21 mouse cellular contexts compared by ENCODE assay signal in the genomic region with DNA sequence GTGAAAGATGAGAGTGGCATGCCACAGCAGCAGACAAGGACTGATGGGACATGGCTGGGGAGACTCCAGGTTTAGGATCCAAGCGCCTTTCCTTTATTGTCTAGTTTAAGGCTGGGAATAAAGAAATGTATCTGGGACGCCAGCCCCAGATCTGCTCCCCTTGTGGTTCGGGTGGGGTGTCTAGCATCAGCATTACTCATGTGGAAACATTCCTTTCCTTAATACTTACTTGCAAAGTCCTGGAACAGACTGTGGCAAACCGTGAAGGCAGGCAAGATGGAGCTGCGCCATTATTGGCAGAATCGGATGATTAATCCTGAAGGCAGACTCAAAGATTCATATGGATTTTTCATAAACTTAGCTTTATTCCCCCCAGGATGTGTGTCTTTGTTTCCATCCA. TPM values are rescaled to one million over a fixed set of nuclear protein-coding genes. Genes with fewer than 3 reads are reported as not detected.
A peak's percentile ranks its signal among the peaks of the same experiment; 100 is the strongest.
DNase-seq lines count a peak whose midpoint lies in the region; ATAC-seq and TF ChIP-seq lines count a peak whose summit lies in the region.
"Had no signal": no experiment of that assay in that cellular context is flagged by ENCODE, and none has a peak within 500 bp of the region (broad histone marks: within the 10 kb centered on the region; RNA-seq: fewer than 3 reads in every experiment).

No protein-coding gene starts in this region.

- TF ChIP-seq POLR2A in myocyte (IDR thresholded peaks at IDR 0.05; ENCODE audit: insufficient read length, low read depth), result no peak
- no peak for TF ChIP-seq POLR2A in kidney, adult 2 months (IDR thresholded peaks at IDR 0.05; ENCODE audit: low read depth, low read length)

- H3K4me3 ChIP-seq in embryonic facial prominence, embryonic 14.5 days (ENCODE audit: low read depth, low read length), result no peak overlapping the region
- no peak overlapping the region for H3K4me3 ChIP-seq in embryonic facial prominence, embryonic 10.5 days
- no peak overlapping the region for H3K4me3 ChIP-seq in embryonic facial prominence, embryonic 15.5 days (replicated peaks)
- H3K4me3 ChIP-seq in myocyte, result no peak overlapping the region
- no peak overlapping the region for H3K4me3 ChIP-seq in kidney, adult 2 months (ENCODE audit: insufficient read depth, low read depth, low read length)
- H3K4me3 ChIP-seq: forebrain, embryonic 13.5 days; heart, embryonic 12.5 days; hindbrain, embryonic 15.5 days had no signal

- no peaks in the 10 kb centered on the region for H3K79me2 ChIP-seq in myocyte (ENCODE audit: control insufficient read depth, insufficient read depth)

- H3K27me3 ChIP-seq in embryonic facial prominence, embryonic 14.5 days (replicated peaks; ENCODE audit: control insufficient read depth, insufficient read depth, low read length), result no peaks in the 10 kb centered on the region
- no peaks in the 10 kb centered on the region for H3K27me3 ChIP-seq in embryonic facial prominence, embryonic 10.5 days (replicated peaks; ENCODE audit: low read depth, poor library complexity, severe bottlenecking)
- no peaks in the 10 kb centered on the region for H3K27me3 ChIP-seq in embryonic facial prominence, embryonic 15.5 days
- no peaks in the 10 kb centered on the region for H3K27me3 ChIP-seq in myocyte (ENCODE audit: control insufficient read depth, insufficient read depth, insufficient read length)
- no peaks in the 10 kb centered on the region for H3K27me3 ChIP-seq in kidney, adult 2 months (replicated peaks; ENCODE audit: control insufficient read depth, insufficient read depth, low read length)
- H3K27me3 ChIP-seq: CH12.LX; forebrain, embryonic 13.5 days; heart, embryonic 12.5 days; hindbrain, embryonic 15.5 days had no signal

- H3K4me1 ChIP-seq in embryonic facial prominence, embryonic 14.5 days (ENCODE audit: control insufficient read depth, insufficient read depth, low read length), result peaks cover 15% of the 10 kb centered on the region
- H3K4me1 ChIP-seq in embryonic facial prominence, embryonic 10.5 days, result no peaks in the 10 kb centered on the region
- H3K4me1 ChIP-seq in embryonic facial prominence, embryonic 15.5 days, result 0 out of 2 replicates have a peak, but pooled peaks cover 13% of the 10 kb centered on the region
- H3K4me1 ChIP-seq in kidney, adult 2 months (ENCODE audit: control insufficient read depth, insufficient read depth, low read length), result no peaks in the 10 kb centered on the region
- H3K4me1 ChIP-seq: forebrain, embryonic 13.5 days; heart, embryonic 12.5 days; hindbrain, embryonic 15.5 days had no signal

- peaks cover 4% of the 10 kb centered on the region; the same call in 1 of the 2 replicates for H3K9me3 ChIP-seq in embryonic facial prominence, embryonic 14.5 days (ENCODE audit: control insufficient read depth, low read length)
- no peaks in the 10 kb centered on the region for H3K9me3 ChIP-seq in embryonic facial prominence, embryonic 10.5 days
- H3K9me3 ChIP-seq in embryonic facial prominence, embryonic 15.5 days (replicated peaks), result no peaks in the 10 kb centered on the region
- H3K9me3 ChIP-seq: forebrain, embryonic 13.5 days; heart, embryonic 12.5 days; hindbrain, embryonic 15.5 days had no signal

- peak overlapping the region; percentile 52; the same call in 1 of the 2 replicates for H3K27ac ChIP-seq in embryonic facial prominence, embryonic 14.5 days (replicated peaks; ENCODE audit: low read depth, low read length)
- no peak overlapping the region for H3K27ac ChIP-seq in embryonic facial prominence, embryonic 10.5 days (replicated peaks)
- peak overlapping the region; percentile 82; the same call in 1 of the 2 replicates for H3K27ac ChIP-seq in embryonic facial prominence, embryonic 15.5 days (replicated peaks)
- no peak overlapping the region for H3K27ac ChIP-seq in kidney, adult 2 months (ENCODE audit: insufficient read depth, low read depth, low read length)
- H3K27ac ChIP-seq: forebrain, embryonic 13.5 days; hindbrain, embryonic 15.5 days had no signal

- no peak overlapping the region for H3ac ChIP-seq in myocyte (ENCODE audit: control insufficient read depth, insufficient read length)

- no peak for TF ChIP-seq CTCF in kidney, adult 2 months (conservative IDR thresholded peaks at IDR 0.05; ENCODE audit: insufficient read depth, insufficient read length, low read depth, low read length)

- no peak overlapping the region for H3K9ac ChIP-seq in embryonic facial prominence, embryonic 14.5 days (ENCODE audit: low read depth, low read length)
- no peak overlapping the region for H3K9ac ChIP-seq in embryonic facial prominence, embryonic 15.5 days
- H3K9ac ChIP-seq: forebrain, embryonic 13.5 days; forebrain, postnatal 0 days; heart, embryonic 12.5 days; hindbrain, embryonic 15.5 days had no signal

- 64% methylated on average over 6 of the region's 6 CpGs for WGBS in embryonic facial prominence, embryonic 14.5 days
- WGBS in embryonic facial prominence, embryonic 10.5 days, result 87% methylated on average over 6 of the region's 6 CpGs
- 53% methylated on average over 6 of the region's 6 CpGs for WGBS in embryonic facial prominence, embryonic 15.5 days
- WGBS in kidney, adult 2 months, result 66% methylated on average over 6 of the region's 6 CpGs

- no peak for ATAC-seq in embryonic facial prominence, embryonic 14.5 days (ENCODE audit: low read depth)
- no peak for ATAC-seq in embryonic facial prominence, embryonic 15.5 days (ENCODE audit: insufficient number of reproducible peaks, low FRiP score, low TSS enrichment, low read depth)
- ATAC-seq: forebrain, embryonic 13.5 days; forebrain, postnatal 0 days; intestine, embryonic 16.5 days had no signal

- no peaks in the 10 kb centered on the region for H3K36me3 ChIP-seq in embryonic facial prominence, embryonic 14.5 days (ENCODE audit: control insufficient read depth, insufficient read depth, low read length)
- H3K36me3 ChIP-seq in embryonic facial prominence, embryonic 10.5 days (replicated peaks), result no peaks in the 10 kb centered on the region
- no peaks in the 10 kb centered on the region for H3K36me3 ChIP-seq in embryonic facial prominence, embryonic 15.5 days
- no peaks in the 10 kb centered on the region for H3K36me3 ChIP-seq in myocyte (ENCODE audit: control insufficient read depth, insufficient read depth)
- H3K36me3 ChIP-seq in kidney, adult 2 months (ENCODE audit: control insufficient read depth, insufficient read depth, low read length), result no peaks in the 10 kb centered on the region
- H3K36me3 ChIP-seq: heart, embryonic 12.5 days; hindbrain, embryonic 15.5 days had no signal

- DNase-seq in embryonic facial prominence, embryonic 14.5 days (ENCODE audit: low spot score), result peak; percentile 56
- DNase-seq in embryonic facial prominence, embryonic 10.5 days (ENCODE audit: low spot score), result no peak
- peak; percentile 74 for DNase-seq in 3T3-L1 (ENCODE audit: low read depth, low spot score)
- DNase-seq in kidney, adult 2 months, result no peak
- no peak for DNase-seq in c-Kit-positive CD71-positive TER-119-positive erythroid progenitor cells, embryonic 14.5 days (ENCODE audit: low spot score)
- DNase-seq: adrenal gland, adult 8-10 months; adrenal gland, postnatal 36 days; cerebellum, adult 11 months; cerebellum, adult 9-10 months; cerebellum, postnatal 25 days; forebrain, postnatal 0 days; gastrocnemius, postnatal 14 days; heart, postnatal 36 days had no signal

- H3K4me2 ChIP-seq in embryonic facial prominence, embryonic 14.5 days (ENCODE audit: low read depth, low read length), result no peak overlapping the region
- no peak overlapping the region for H3K4me2 ChIP-seq in embryonic facial prominence, embryonic 15.5 days (replicated peaks)
- H3K4me2 ChIP-seq in myocyte (ENCODE audit: low read depth), result peak overlapping the region; percentile 71
- H3K4me2 ChIP-seq: forebrain, embryonic 13.5 days; heart, embryonic 12.5 days; hindbrain, embryonic 15.5 days had no signal

TF ChIP-seq in myocyte, 11 proteins besides CTCF, POLR2A, EP300 and RAD21:
- no peak for TF ChIP-seq POLR2AphosphoS2 (IDR thresholded peaks at IDR 0.05; ENCODE audit: insufficient read length, low read depth)
- TF ChIP-seq MYOD1 (IDR thresholded peaks at IDR 0.05; ENCODE audit: control insufficient read depth in 1 of 3, insufficient read length in 2 of 3, low read depth in 2 of 3), result peak in 1 of 3 experiments; percentile 45

RNA-seq across cellular contexts. Expression of a gene that starts 10.2 kb away (rescaled TPM):
- polyA plus RNA-seq in embryonic facial prominence, embryonic 14.5 days (2014; fragmentation: Nextera tagmentation; extraction: Ambion mirVana), result 115 and 159 TPM in 2 replicates
- 0.26 and 0.27 TPM in 2 replicates for polyA plus RNA-seq in embryonic facial prominence, embryonic 10.5 days (2016; fragmentation: Nextera tagmentation; extraction: Ambion mirVana)
- polyA plus RNA-seq in embryonic facial prominence, embryonic 15.5 days (2015; fragmentation: Nextera tagmentation; extraction: Ambion mirVana), result 30.9 and 44.5 TPM in 2 replicates
- polyA plus RNA-seq in myocyte (2012; fragmentation: generic; extraction: Trizol), result 77.5 TPM
- polyA plus RNA-seq in kidney, adult 2 months (2012; rRNA removed), result 22.3 and 22.4 TPM in 2 replicates

RNA-seq across cellular contexts. Expression of a gene that starts 39.7 kb away (rescaled TPM):
- polyA plus RNA-seq in embryonic facial prominence, embryonic 14.5 days (2014; fragmentation: Nextera tagmentation; extraction: Ambion mirVana), result 27.9 and 28.6 TPM in 2 replicates
- 14.3 and 14.7 TPM in 2 replicates for polyA plus RNA-seq in embryonic facial prominence, embryonic 10.5 days (2016; fragmentation: Nextera tagmentation; extraction: Ambion mirVana)
- 21.5 and 27.4 TPM in 2 replicates for polyA plus RNA-seq in embryonic facial prominence, embryonic 15.5 days (2015; fragmentation: Nextera tagmentation; extraction: Ambion mirVana)
- polyA plus RNA-seq in myocyte (2012; fragmentation: generic; extraction: Trizol), result 61.7 TPM
- polyA plus RNA-seq in kidney, adult 2 months (2012; rRNA removed), result 66.9 and 71.9 TPM in 2 replicates

RNA-seq across cellular contexts. Expression of a gene that starts 58.6 kb away (rescaled TPM):
- polyA plus RNA-seq in embryonic facial prominence, embryonic 14.5 days (2014; fragmentation: Nextera tagmentation; extraction: Ambion mirVana), result 0.86 and 1.1 TPM in 2 replicates
- polyA plus RNA-seq in embryonic facial prominence, embryonic 10.5 days (2016; fragmentation: Nextera tagmentation; extraction: Ambion mirVana), result 0.06 and 0.39 TPM in 2 replicates
- 1.5 and 1.7 TPM in 2 replicates for polyA plus RNA-seq in embryonic facial prominence, embryonic 15.5 days (2015; fragmentation: Nextera tagmentation; extraction: Ambion mirVana)
- polyA plus RNA-seq in myocyte (2012; fragmentation: generic; extraction: Trizol), result not detected
- 0.14 and 0.16 TPM in 2 replicates for polyA plus RNA-seq in kidney, adult 2 months (2012; rRNA removed)
- polyA plus RNA-seq: forebrain, embryonic 13.5 days; heart, embryonic 12.5 days; heart, embryonic 16.5 days; intestine, embryonic 16.5 days had no signal

Comparison
In these comparisons a context has a peak if more than half of its experiments do, and no peak if none do; other contexts are left out.
1. DNase-seq: peak in embryonic facial prominence, embryonic 14.5 days (single experiment) and 3T3-L1 (single experiment); none in embryonic facial prominence, embryonic 10.5 days (single experiment), kidney, adult 2 months (single experiment) and c-Kit-positive CD71-positive TER-119-positive erythroid progenitor cells, embryonic 14.5 days (single experiment).
2. H3K27ac ChIP-seq: peak in embryonic facial prominence, embryonic 14.5 days (single experiment) and embryonic facial prominence, embryonic 15.5 days (single experiment); none in embryonic facial prominence, embryonic 10.5 days (single experiment) and kidney, adult 2 months (single experiment).
3. RNA of a gene that starts 10.2 kb away (polyA plus RNA-seq): 115 to 159 TPM in embryonic facial prominence, embryonic 14.5 days, 77.5 TPM in myocyte (single experiment), 30.9 to 44.5 TPM in embryonic facial prominence, embryonic 15.5 days and 22.3 to 22.4 TPM in kidney, adult 2 months; 0.26 to 0.27 TPM in embryonic facial prominence, embryonic 10.5 days; every median in the first group is over 10 times any median in the second.